Mouse (Mus musculus) forebrain, embryonic 12.5 days (tissue): ENCODE measurements around the gene Cd46. TPM values are rescaled to one million over a fixed set of nuclear protein-coding genes. Genes with fewer than 3 reads are reported as not detected.

Experiments used
- ATAC-seq: fragments of 200-750 bp; cut with Nextera tagmentation; 2 replicates; pipeline ENCODE4 v1.8.0; 2017; ENCODE audit warnings: moderate TSS enrichment; ENCODE audit not compliant: low FRiP score
- H3K27ac ChIP-seq: fragments of 300-500 bp; sonication (generic); 2 replicates; pipeline ENCODE4 v1.5.1; 2016; ENCODE audit warnings: mild to moderate bottlenecking
- H3K27me3 ChIP-seq: fragments of 300-500 bp; sonication (generic); 2 replicates; pipeline ENCODE4 v1.6.1; 2016; ENCODE audit warnings: mild to moderate bottlenecking
- H3K36me3 ChIP-seq: fragments of 300-500 bp; sonication (generic); replicated peaks from 2 replicates; pipeline ENCODE4 v1.6.1; 2016; ENCODE audit warnings: mild to moderate bottlenecking
- H3K4me1 ChIP-seq: fragments of 300-500 bp; sonication (generic); 2 replicates; pipeline ENCODE4 v1.6.1; 2016
- H3K4me2 ChIP-seq: fragments of 300-500 bp; sonication (generic); 2 replicates; pipeline ENCODE4 v1.6.1; 2016; ENCODE audit warnings: mild to moderate bottlenecking, moderate library complexity
- H3K4me3 ChIP-seq: fragments of 300-500 bp; sonication (generic); replicated peaks from 2 replicates; pipeline ENCODE4 v1.5.1; 2016; ENCODE audit warnings: mild to moderate bottlenecking
- H3K9ac ChIP-seq: fragments of 300-500 bp; sonication (generic); 2 replicates; pipeline ENCODE4 v1.6.1; 2016; ENCODE audit warnings: mild to moderate bottlenecking
- H3K9me3 ChIP-seq: fragments of 300-500 bp; sonication (generic); 2 replicates; pipeline ENCODE4 v1.6.1; 2016
- WGBS: fragments of 180-500 bp; shearing (Covaris S2); methylation state at CpG from one replicate; pipeline ENCODE4 v1.1.7; 2016; 5-methylcytosine and 5-hydroxymethylcytosine counted together
- polyA plus RNA-seq: library from polyadenylated mRNA; unstranded; fragments of >200 nt; fragmentation: Nextera tagmentation; extraction: Ambion mirVana; gene quantifications from 2 replicates; pipeline ENCODE4 v1.2.1, GENCODE M21; 2016

Gene Cd46
- 0.96 and 1.4 TPM in 2 replicates for polyA plus RNA-seq

DNA sequence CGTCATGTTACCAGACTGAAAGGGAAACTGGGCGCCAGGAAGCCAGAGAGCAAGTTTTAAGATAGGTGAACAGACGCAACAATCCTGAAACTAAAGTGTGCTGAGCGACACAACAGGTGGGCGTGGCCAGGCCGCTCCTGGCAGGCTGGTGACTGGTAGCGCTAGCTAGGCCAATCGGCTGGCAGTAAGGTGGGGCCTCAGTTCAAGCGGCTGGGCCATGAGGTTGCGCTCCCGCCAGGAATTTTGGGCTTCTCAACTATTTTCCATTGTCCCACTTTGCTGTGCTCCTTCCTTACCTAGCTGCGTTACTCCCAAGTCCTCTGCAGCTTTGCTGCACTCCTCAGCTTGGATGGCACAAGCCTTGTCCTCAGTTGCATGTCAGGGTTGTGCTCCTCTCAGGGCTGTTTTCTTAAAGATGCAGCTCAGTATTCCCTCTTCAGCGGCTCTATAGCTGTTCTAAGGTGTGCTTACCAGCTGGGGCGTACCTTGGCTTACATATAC is at the start of gene Cd46:
Gene Cd46, minus strand, starts transcription at position 30 of the 501 bp plus-strand sequence.
- peak within 1 kb of the TSS; percentile 39 for H3K4me3 ChIP-seq
- no peaks in the 10 kb centered on the region for H3K9me3 ChIP-seq
- no peak within 1 kb of the TSS for H3K27ac ChIP-seq
- H3K36me3 ChIP-seq: peaks cover 9% of the 10 kb centered on the region; the same call in 1 of the 2 replicates
- WGBS: 2% methylated on average over 14 of the region's 14 CpGs
- peak; percentile 96 for ATAC-seq
- H3K27me3 ChIP-seq: no peaks in the 10 kb centered on the region
- H3K4me2 ChIP-seq: peak within 1 kb of the TSS; percentile 61
- H3K4me1 ChIP-seq: peaks cover 12% of the 10 kb centered on the region
- H3K9ac ChIP-seq: peak within 1 kb of the TSS; percentile 47

DNA sequence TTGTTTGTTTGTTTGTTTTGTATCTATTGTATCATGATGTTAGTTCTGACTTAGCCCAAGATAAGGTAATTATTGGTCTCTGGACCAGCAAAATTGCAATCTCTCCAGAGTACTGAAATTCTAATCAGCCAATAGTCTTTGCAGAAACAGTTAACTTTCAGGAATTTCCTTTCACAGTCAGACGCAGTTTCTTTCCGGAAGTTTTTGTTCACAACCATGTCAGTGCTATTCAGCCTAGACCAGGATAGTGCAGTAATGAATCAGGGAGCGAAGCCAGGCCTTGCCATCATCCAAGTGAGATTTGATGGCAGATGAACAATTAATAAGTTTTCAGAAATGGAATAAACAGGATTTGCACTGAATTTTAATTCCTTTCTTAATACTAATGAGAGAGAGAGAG is 40.0 kb upstream of the Cd46 start:
- 65% methylated on average over 3 of the region's 3 CpGs for WGBS
- Histone ChIP-seq H3K27me3 (no peaks in the 10 kb centered on the region), H3K4me2 (peak overlapping the region; percentile 56), H3K9me3 (no peaks in the 10 kb centered on the region), H3K4me1 (peaks cover 5% of the 10 kb centered on the region), H3K4me3 (no peak overlapping the region), H3K36me3 (peaks cover 3% of the 10 kb centered on the region; the same call in 1 of the 2 replicates), H3K27ac (no peak overlapping the region), H3K9ac (no peak overlapping the region)
- ATAC-seq: no peak

DNA sequence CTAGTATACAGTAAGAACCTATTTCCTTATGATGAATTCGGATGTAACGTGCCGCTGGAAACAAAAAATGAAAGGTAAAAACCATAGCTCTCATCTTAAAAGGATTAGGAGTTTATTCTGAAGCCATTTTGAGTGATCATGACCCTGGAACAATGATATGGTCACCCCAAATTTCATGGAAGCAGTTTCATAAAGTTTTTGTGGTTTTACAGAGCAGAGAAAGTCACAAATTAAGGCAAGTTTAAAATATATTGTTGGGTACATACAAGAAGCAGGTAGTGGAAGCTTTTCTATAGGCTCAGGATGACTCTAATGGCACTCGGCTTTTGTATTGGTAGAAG is 39.6 kb upstream of the Cd46 start:
- Histone ChIP-seq H3K9ac (no peak overlapping the region), H3K4me2 (peak overlapping the region; percentile 56), H3K27ac (peak overlapping the region; percentile 92; the same call in 1 of the 2 replicates), H3K4me3 (peak overlapping the region; percentile 59), H3K36me3 (peaks cover 3% of the 10 kb centered on the region; the same call in 1 of the 2 replicates), H3K9me3 (no peaks in the 10 kb centered on the region), H3K4me1 (peaks cover 5% of the 10 kb centered on the region), H3K27me3 (no peaks in the 10 kb centered on the region)
- 30% methylated on average over 4 of the region's 4 CpGs for WGBS
- ATAC-seq: no peak

DNA sequence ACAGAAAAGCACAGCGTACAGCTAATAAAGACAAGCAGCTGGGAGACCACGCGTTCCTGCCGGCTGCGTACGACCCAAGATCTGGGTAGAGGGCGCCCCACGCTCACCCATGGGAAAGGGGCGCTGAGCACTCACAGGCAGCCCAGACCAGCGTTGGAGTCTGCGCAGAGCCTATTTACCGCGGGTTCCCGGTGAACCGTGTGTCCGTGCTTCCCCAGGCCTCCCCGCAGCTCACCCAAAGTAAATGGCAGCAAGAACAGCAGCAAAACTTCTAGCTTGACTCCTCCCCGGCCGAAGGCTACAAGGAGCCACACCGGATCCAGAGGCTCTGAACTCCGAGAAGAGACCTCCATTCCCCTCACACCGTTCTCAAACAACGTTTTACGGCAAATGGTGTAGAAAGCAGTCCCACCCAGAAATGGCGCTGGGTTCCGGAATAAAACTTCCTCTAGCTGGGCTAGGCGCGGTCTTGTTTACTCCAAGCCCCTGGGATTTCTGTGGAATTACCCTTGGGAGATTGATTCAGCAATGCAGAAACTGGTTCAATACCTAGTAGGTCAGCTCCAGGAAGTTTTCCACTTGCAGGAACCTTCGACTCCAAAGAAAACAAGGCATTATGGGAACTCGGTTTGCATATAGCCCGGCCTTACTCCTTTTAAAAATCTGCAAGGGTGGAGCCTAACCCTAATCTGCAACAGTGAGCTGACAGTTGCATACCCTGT is 39.1 kb upstream of the Cd46 start, which contains the start of gene Cr1l:
Gene Cr1l, minus strand, starts transcription at position 634 of the 722 bp plus-strand sequence.
- Histone ChIP-seq H3K9ac (peak within 1 kb of the TSS; percentile 70), H3K4me2 (peak within 1 kb of the TSS; percentile 56), H3K27me3 (no peaks in the 10 kb centered on the region), H3K36me3 (peaks cover 3% of the 10 kb centered on the region; the same call in 1 of the 2 replicates), H3K9me3 (no peaks in the 10 kb centered on the region), H3K4me1 (peaks cover 5% of the 10 kb centered on the region), H3K4me3 (peak within 1 kb of the TSS; percentile 59), H3K27ac (peak within 1 kb of the TSS; percentile 92)
- WGBS: under 1% methylated on average over 31 of the region's 31 CpGs
- ATAC-seq: peak; percentile 99

DNA sequence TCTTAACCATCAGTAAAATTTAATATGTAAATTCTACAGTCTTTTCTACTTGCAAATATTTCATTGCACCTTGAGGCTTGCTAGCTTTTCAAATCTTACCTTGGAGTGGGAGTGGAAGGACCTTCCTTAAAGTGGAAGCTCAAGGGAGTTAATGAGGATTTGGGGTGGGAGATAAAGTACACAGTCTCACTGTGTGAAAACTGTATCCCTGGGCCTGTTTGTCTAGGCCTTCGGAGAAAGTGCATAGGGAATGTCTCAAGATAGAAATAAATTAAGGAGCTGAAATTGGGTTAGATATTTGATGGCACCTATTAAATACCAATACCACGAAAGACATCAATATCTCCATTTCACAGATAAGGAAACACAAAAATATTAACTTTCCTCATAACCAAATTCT is 38.4 kb upstream of the Cd46 start:
- Histone ChIP-seq H3K9ac (peak overlapping the region; percentile 70), H3K9me3 (no peaks in the 10 kb centered on the region), H3K4me2 (peak overlapping the region; percentile 56), H3K4me3 (peak overlapping the region; percentile 59), H3K27ac (peak overlapping the region; percentile 92), H3K4me1 (peaks cover 5% of the 10 kb centered on the region), H3K36me3 (peaks cover 3% of the 10 kb centered on the region; the same call in 1 of the 2 replicates), H3K27me3 (no peaks in the 10 kb centered on the region)
- 14% methylated on average over 2 of the region's 2 CpGs for WGBS
- 0 out of 2 replicates have a peak, but pooled peaks have one; percentile 33 for ATAC-seq

DNA sequence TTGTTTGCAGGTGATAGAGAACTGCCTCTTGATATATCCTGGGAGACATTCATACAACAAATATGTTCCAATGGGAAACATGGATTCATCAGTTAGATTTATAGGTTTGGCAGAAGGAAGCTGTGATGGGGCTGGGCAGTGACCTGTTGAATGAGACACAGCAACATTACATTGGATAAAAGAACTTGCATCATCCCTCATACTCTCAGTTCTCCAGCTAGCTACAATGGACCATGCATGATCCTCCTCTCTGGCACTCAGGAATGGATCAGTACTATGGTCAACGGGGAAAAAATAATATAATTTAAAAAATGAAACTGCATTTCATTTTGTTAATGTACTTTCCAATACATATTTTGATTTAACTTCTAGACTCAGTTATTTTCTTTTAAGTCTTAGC is 37.8 kb upstream of the Cd46 start:
- H3K36me3 ChIP-seq: peaks cover 3% of the 10 kb centered on the region; the same call in 1 of the 2 replicates
- no peak overlapping the region for H3K4me3 ChIP-seq
- H3K9ac ChIP-seq: no peak overlapping the region
- peaks cover 5% of the 10 kb centered on the region for H3K4me1 ChIP-seq
- H3K27me3 ChIP-seq: no peaks in the 10 kb centered on the region
- peak overlapping the region; percentile 21 for H3K4me2 ChIP-seq
- H3K27ac ChIP-seq: no peak overlapping the region
- no peak for ATAC-seq
- no peaks in the 10 kb centered on the region for H3K9me3 ChIP-seq
- WGBS: 84% methylated on average over 1 of the region's 1 CpGs

DNA sequence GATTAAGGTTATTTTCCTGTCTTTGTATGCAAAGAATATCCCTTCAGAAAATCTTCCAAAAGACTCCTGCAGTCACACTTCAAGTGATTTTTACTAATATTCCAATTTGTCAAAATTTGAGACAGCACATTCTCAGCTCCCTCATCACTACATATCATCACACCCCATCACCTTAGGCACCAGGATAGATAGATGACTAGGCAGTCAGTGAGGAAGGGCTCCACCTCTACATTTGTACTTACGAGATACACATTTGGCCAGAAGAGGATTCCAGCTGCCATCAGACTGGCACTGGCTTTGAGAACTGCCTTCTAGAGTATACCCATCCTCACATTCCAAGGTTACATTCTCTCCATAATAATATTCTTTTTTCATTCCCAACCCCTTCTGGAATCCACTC is 22.4 kb upstream of the Cd46 start:
- H3K9me3 ChIP-seq: no peaks in the 10 kb centered on the region
- H3K27ac ChIP-seq: no peak overlapping the region
- no peaks in the 10 kb centered on the region for H3K27me3 ChIP-seq
- H3K4me2 ChIP-seq: no peak overlapping the region
- no peak overlapping the region for H3K9ac ChIP-seq
- WGBS: 97% methylated on average over 1 of the region's 1 CpGs
- no peak for ATAC-seq
- H3K4me3 ChIP-seq: no peak overlapping the region
- peaks cover 18% of the 10 kb centered on the region for H3K36me3 ChIP-seq
- H3K4me1 ChIP-seq: no peaks in the 10 kb centered on the region

DNA sequence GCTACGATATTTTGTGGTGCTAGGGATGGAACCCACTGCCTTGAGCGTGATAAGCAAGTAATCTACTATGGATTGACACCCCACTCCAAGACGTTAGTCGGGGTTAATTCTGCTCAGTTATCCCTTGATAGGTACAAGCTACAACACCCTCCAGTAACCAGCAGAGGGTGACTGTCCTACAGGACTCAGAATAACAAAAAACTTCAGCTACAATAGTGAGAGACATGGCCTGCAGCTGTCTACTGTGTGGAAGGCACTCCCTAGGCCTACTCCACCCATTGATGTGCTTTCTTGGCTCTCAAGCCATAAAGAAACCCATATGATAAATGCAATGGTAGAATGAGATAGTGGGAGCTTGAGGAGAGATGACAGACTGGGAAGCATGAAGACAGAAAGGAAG is 21.6 kb upstream of the Cd46 start:
- Histone ChIP-seq H3K4me3 (no peak overlapping the region), H3K9ac (no peak overlapping the region), H3K36me3 (peaks cover 18% of the 10 kb centered on the region), H3K4me1 (no peaks in the 10 kb centered on the region), H3K27me3 (no peaks in the 10 kb centered on the region), H3K27ac (no peak overlapping the region), H3K9me3 (no peaks in the 10 kb centered on the region), H3K4me2 (no peak overlapping the region)
- ATAC-seq: no peak
- WGBS: 86% methylated on average over 4 of the region's 4 CpGs

DNA sequence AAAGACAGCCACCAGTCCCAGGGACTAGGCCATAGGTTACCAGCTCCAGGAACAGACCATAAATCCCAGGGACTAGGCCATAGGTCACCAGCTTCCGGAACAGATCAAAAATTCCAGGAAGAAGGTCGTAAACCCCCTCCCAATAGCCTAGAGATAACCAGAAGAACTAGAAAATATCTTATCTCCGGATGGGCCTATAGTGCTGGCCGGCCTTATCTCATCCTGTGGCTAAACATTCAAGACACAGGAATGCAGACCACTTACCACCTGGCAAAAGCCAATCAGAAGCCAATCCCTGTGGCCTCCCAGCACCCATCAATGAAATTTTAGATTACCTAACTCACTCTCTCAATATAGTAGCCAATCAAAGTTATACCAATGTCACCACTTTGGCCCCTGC is 8.6 kb upstream of the Cd46 start:
- Histone ChIP-seq H3K36me3 (peaks cover 32% of the 10 kb centered on the region), H3K4me3 (no peak overlapping the region), H3K9me3 (no peaks in the 10 kb centered on the region)

DNA sequence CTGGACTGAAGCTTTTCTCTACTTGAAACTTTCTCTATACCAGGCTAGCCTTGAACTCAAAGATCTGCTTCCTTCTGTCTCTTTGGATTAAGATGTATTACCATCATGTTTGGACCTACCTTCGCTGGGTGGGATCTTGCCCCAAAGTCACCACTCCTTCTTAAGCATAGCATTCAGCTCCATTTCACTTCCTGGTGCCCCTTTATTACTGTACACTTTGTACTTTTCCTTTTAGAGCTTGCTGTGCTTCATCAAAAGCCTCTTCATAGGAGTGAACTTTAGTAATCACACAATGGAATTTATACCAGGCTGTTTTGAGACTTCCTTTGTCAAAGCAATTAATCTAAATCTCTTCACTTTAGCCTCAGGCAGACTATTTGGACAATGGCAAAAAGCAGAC is 6.0 kb upstream of the Cd46 start:
- no peak overlapping the region for H3K27ac ChIP-seq
- H3K9ac ChIP-seq: no peak overlapping the region
- no peak overlapping the region for H3K4me3 ChIP-seq
- ATAC-seq: no peak
- peaks cover 25% of the 10 kb centered on the region for H3K36me3 ChIP-seq
- no peaks in the 10 kb centered on the region for H3K4me1 ChIP-seq
- H3K4me2 ChIP-seq: no peak overlapping the region
- no peaks in the 10 kb centered on the region for H3K27me3 ChIP-seq
- H3K9me3 ChIP-seq: no peaks in the 10 kb centered on the region
- 97% methylated on average over 1 of the region's 1 CpGs for WGBS

More for the DNA sequence above, 8.6 kb upstream of the Cd46 start:
- no peaks in the 10 kb centered on the region for H3K4me1 ChIP-seq
- WGBS: 95% methylated on average over 4 of the region's 4 CpGs
- H3K9ac ChIP-seq: no peak overlapping the region
- no peak overlapping the region for H3K27ac ChIP-seq
- no peak for ATAC-seq
- H3K4me2 ChIP-seq: no peak overlapping the region
- no peaks in the 10 kb centered on the region for H3K27me3 ChIP-seq

DNA sequence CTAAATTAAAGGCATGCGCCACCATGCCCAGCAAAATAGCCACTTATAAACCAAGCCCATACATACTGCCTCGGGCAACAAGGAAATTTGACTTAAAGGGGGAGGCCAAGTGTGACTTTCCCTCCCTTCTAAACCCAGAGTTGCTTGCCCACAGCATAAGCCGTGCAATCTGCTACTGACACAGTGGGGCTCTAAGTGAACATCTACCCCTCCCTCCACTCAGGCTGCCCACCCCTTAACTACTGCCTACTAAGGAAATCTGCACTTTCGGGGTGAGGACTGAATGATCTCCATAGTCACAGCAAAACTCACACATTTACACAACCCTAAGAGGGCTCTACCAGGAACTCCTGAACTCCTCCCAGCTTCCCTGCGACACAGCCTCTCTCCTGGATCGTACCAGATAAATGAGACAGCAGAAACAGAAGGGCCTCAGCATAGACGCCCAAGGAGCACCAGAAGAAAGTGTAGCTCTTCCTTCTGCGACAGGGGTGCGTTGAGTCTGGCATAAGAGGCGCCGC is 290 bp downstream of the Cd46 start:
- H3K9ac ChIP-seq: peak overlapping the region; percentile 47
- 17% methylated on average over 11 of the region's 11 CpGs for WGBS
- ATAC-seq: peak; percentile 83

DNA sequence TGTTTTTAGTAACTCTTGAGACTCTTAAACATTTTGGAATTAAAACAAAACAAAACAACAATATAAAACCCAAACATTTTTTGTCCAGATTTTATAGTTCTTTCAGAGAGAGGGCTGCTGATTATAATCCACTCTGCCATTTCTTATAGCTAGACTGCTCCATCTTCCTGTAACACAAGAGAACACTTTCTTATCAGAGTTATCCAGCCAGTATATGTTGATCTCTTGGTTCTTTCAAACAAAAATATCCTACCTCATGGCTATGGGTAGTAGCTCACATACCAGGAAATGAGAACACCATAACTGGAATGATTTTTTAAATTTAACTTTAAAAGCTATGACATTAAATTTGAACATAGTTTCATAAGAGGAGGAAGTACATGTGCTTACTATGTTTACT is 9.9 kb downstream of the Cd46 start:
- Histone ChIP-seq H3K27me3 (no peaks in the 10 kb centered on the region), H3K4me1 (no peaks in the 10 kb centered on the region), H3K9ac (no peak overlapping the region), H3K4me2 (no peak overlapping the region), H3K36me3 (no peaks in the 10 kb centered on the region), H3K9me3 (no peaks in the 10 kb centered on the region), H3K27ac (no peak overlapping the region), H3K4me3 (no peak overlapping the region)
- ATAC-seq: no peak

More for the DNA sequence above, 290 bp downstream of the Cd46 start:
- H3K4me1 ChIP-seq: peaks cover 12% of the 10 kb centered on the region
- no peaks in the 10 kb centered on the region for H3K9me3 ChIP-seq
- no peak overlapping the region for H3K27ac ChIP-seq
- H3K4me2 ChIP-seq: peak overlapping the region; percentile 61
- H3K4me3 ChIP-seq: peak overlapping the region; percentile 39
- peaks cover 5% of the 10 kb centered on the region; the same call in 1 of the 2 replicates for H3K36me3 ChIP-seq
- H3K27me3 ChIP-seq: no peaks in the 10 kb centered on the region
